Mouse (Mus musculus) megakaryocyte, embryonic 14.5 days (primary cell): Measurements from ENCODE around the gene Nme2. TPM values are rescaled to one million over a fixed set of nuclear protein-coding genes. Genes with fewer than 3 reads are reported as not detected.
A peak's percentile ranks its signal among the peaks of the same experiment; 100 is the strongest.

Source experiments
- H3K27me3 ChIP-seq: replicated peaks from 2 replicates; pipeline ENCODE3; 2012; ENCODE audit warnings: inconsistent platforms
- H3K36me3 ChIP-seq: replicated peaks from 2 replicates; pipeline ENCODE3; 2012; ENCODE audit warnings: low read length, inconsistent platforms, mixed read lengths
- H3K4me1 ChIP-seq: 2 replicates; pipeline ENCODE4 v1.6.1; 2012; ENCODE audit warnings: inconsistent platforms
- H3K4me3 ChIP-seq: replicated peaks from 2 replicates; pipeline ENCODE3; 2012; ENCODE audit warnings: moderate library complexity, mild to moderate bottlenecking, inconsistent platforms
- H3K9me3 ChIP-seq: 2 replicates; pipeline ENCODE4 v1.6.1; 2012; ENCODE audit warnings: inconsistent platforms
- FLI1 ChIP-seq: IDR thresholded peaks from 2 replicates; pipeline ENCODE4 v1.6.1; 2012; ENCODE audit warnings: low read length, inconsistent platforms, mixed read lengths
- GATA1 ChIP-seq: IDR thresholded peaks from 3 replicates; pipeline ENCODE4 v1.6.1; 2012; ENCODE audit warnings: mixed read lengths, low read length, inconsistent platforms, borderline replicate concordance
- polyA plus RNA-seq: library from polyadenylated mRNA; stranded (reverse); fragments of >175 nt; gene quantifications from 2 replicates; pipeline ENCODE4 v1.2.3, GENCODE M21; 2012; ENCODE audit warnings: low replicate concordance; ENCODE audit not compliant: insufficient read depth

Gene Nme2
- polyA plus RNA-seq, 1 experiment: 115 TPM

GRCm38 (mm10) chr11:93968005-93968847 is 12.2 kb upstream of the Nme2 start, which contains the start of the genes Gm20390 and Nme1:
Gene Gm20390 (minus strand): TSS chr11:93968293.
Gene Nme1 (minus strand): TSS chr11:93968521.
- Histone ChIP-seq H3K4me1 (peaks cover 55% of the 10 kb centered on the region), H3K4me3 (peak within 1 kb of the TSS; percentile 100), H3K36me3 (peaks cover 29% of the 10 kb centered on the region), H3K27me3 (no peaks in the 10 kb centered on the region), H3K9me3 (no peaks in the 10 kb centered on the region)
- peak; percentile 93 for TF ChIP-seq FLI1
- no peak for TF ChIP-seq GATA1

GRCm38 (mm10) chr11:93967381-93967780 is 11.3 kb upstream of the Nme2 start:
- TF ChIP-seq FLI1 (no peak), GATA1 (no peak)
- Histone ChIP-seq H3K4me1 (peaks cover 60% of the 10 kb centered on the region), H3K36me3 (peaks cover 37% of the 10 kb centered on the region), H3K27me3 (no peaks in the 10 kb centered on the region), H3K9me3 (no peaks in the 10 kb centered on the region), H3K4me3 (peak overlapping the region; percentile 100)

GRCm38 (mm10) chr11:93965391-93965790 is 9.3 kb upstream of the Nme2 start:
- Histone ChIP-seq H3K9me3 (no peaks in the 10 kb centered on the region), H3K4me1 (peaks cover 65% of the 10 kb centered on the region), H3K27me3 (no peaks in the 10 kb centered on the region), H3K4me3 (peak overlapping the region; percentile 62), H3K36me3 (peaks cover 56% of the 10 kb centered on the region)
- TF ChIP-seq FLI1: no peak
- no peak for TF ChIP-seq GATA1

GRCm38 (mm10) chr11:93963013-93963412 is 7.0 kb upstream of the Nme2 start:
- Histone ChIP-seq H3K27me3 (no peaks in the 10 kb centered on the region), H3K36me3 (peaks cover 79% of the 10 kb centered on the region), H3K4me3 (no peak overlapping the region), H3K9me3 (no peaks in the 10 kb centered on the region), H3K4me1 (peaks cover 57% of the 10 kb centered on the region)
- no peak for TF ChIP-seq GATA1
- TF ChIP-seq FLI1: no peak

- H3K9me3 ChIP-seq: no peaks in the 10 kb centered on the region
These were observed 5.4 kb upstream of the Nme2 start for GRCm38 (mm10) chr11:93961482-93961881.

GRCm38 (mm10) chr11:93957746-93958145 is 1.7 kb upstream of the Nme2 start:
- H3K27me3 ChIP-seq: no peaks in the 10 kb centered on the region
- H3K36me3 ChIP-seq: peaks cover 69% of the 10 kb centered on the region
- no peaks in the 10 kb centered on the region for H3K9me3 ChIP-seq
- peaks cover 54% of the 10 kb centered on the region for H3K4me1 ChIP-seq
- TF ChIP-seq FLI1 (no peak), GATA1 (no peak)
- no peak overlapping the region for H3K4me3 ChIP-seq

More at GRCm38 (mm10) chr11:93961482-93961881, 5.4 kb upstream of the Nme2 start:
- no peak overlapping the region for H3K4me3 ChIP-seq
- H3K4me1 ChIP-seq: peaks cover 62% of the 10 kb centered on the region
- peaks cover 89% of the 10 kb centered on the region for H3K36me3 ChIP-seq
- TF ChIP-seq FLI1 (no peak), GATA1 (no peak)
- no peaks in the 10 kb centered on the region for H3K27me3 ChIP-seq

GRCm38 (mm10) chr11:93957031-93957555 is 1.0 kb upstream of the Nme2 start:
- no peaks in the 10 kb centered on the region for H3K9me3 ChIP-seq
- peaks cover 69% of the 10 kb centered on the region for H3K36me3 ChIP-seq
- TF ChIP-seq GATA1 (no peak), FLI1 (no peak)
- H3K27me3 ChIP-seq: no peaks in the 10 kb centered on the region
- peaks cover 57% of the 10 kb centered on the region for H3K4me1 ChIP-seq
- peak overlapping the region; percentile 56 for H3K4me3 ChIP-seq

GRCm38 (mm10) chr11:93955256-93956150 is 556 bp downstream of the Nme2 start:
- peak overlapping the region; percentile 94 for H3K4me3 ChIP-seq
- TF ChIP-seq FLI1 (no peak), GATA1 (no peak)
- H3K36me3 ChIP-seq: peaks cover 69% of the 10 kb centered on the region
- peaks cover 55% of the 10 kb centered on the region for H3K4me1 ChIP-seq
- no peaks in the 10 kb centered on the region for H3K9me3 ChIP-seq
- H3K27me3 ChIP-seq: no peaks in the 10 kb centered on the region

- no peaks in the 10 kb centered on the region for H3K27me3 ChIP-seq
- TF ChIP-seq FLI1: no peak
- H3K4me1 ChIP-seq: peaks cover 55% of the 10 kb centered on the region
- no peaks in the 10 kb centered on the region for H3K9me3 ChIP-seq
- peak overlapping the region; percentile 94 for H3K4me3 ChIP-seq
- H3K36me3 ChIP-seq: peaks cover 70% of the 10 kb centered on the region
These were observed 1.3 kb downstream of the Nme2 start for GRCm38 (mm10) chr11:93954738-93955255.

- H3K27me3 ChIP-seq: no peaks in the 10 kb centered on the region
These were observed 3.7 kb downstream of the Nme2 start for GRCm38 (mm10) chr11:93952376-93952775.

More at GRCm38 (mm10) chr11:93952376-93952775, 3.7 kb downstream of the Nme2 start:
- Histone ChIP-seq H3K4me3 (no peak overlapping the region), H3K4me1 (peaks cover 45% of the 10 kb centered on the region), H3K9me3 (no peaks in the 10 kb centered on the region), H3K36me3 (peaks cover 68% of the 10 kb centered on the region)
- TF ChIP-seq GATA1 (no peak), FLI1 (no peak)
